Mouse (Mus musculus) thymus, adult 2 months (tissue): ENCODE data around the gene Timm44.

Experiments
- CTCF ChIP-seq: fragments of 200-500 bp; IDR thresholded peaks from 2 replicates; pipeline ENCODE4 v1.5.1; 2012; ENCODE audit warnings: mild to moderate bottlenecking, control low read depth, low read length, moderate library complexity, borderline replicate concordance; ENCODE audit not compliant: control insufficient read depth, poor library complexity, insufficient read depth; ENCODE audit errors: extremely low read depth
- POLR2A ChIP-seq: fragments of 200-500 bp; IDR thresholded peaks from 2 replicates; pipeline ENCODE4 v1.6.1; 2012; ENCODE audit warnings: mild to moderate bottlenecking, low read length, control low read depth, moderate library complexity; ENCODE audit not compliant: control insufficient read depth, poor library complexity, insufficient read depth; ENCODE audit errors: extremely low read depth

DNA sequence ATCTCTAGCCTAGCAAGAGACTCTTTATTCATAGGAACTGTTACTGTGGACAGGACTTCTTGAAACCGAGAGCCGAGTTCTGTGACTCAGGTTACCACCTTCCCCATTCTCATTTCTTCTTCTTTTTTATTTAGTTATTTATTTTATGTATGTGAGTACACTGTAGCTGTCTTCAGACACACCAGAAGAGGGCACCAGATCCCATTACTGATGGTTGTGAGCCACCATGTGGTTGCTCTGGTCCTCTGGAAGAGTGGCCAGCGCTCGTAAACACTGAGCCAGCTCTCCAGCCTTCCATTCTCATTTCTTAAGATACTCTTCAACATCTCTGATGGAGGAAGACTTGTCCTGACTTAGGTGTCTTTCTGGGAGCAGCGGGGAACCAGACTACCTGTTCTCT, 17.0 kb upstream of the Timm44 start:
- TF ChIP-seq POLR2A = no peak
- TF ChIP-seq CTCF = no peak
